Mouse (Mus musculus): ENCODE measurements around the gene Por. TPM values are rescaled to one million over a fixed set of nuclear protein-coding genes. Genes with fewer than 3 reads are reported as not detected.

The Por gene
- polyA plus RNA-seq, 1 experiment from 2014 or later: 63.5 TPM

GRCm38 (mm10) chr5:135646038-135646437 is 23.8 kb upstream of the Por start:
- no peak overlapping the region for H3K27ac ChIP-seq (replicated peaks; ENCODE audit: low read depth, low read length)
- no peak overlapping the region for H3K9ac ChIP-seq (replicated peaks; ENCODE audit: low read length)
- ATAC-seq (replicated peaks; ENCODE audit: insufficient number of reproducible peaks, low FRiP score, low TSS enrichment, low read depth) (no peak), DNase-seq (ENCODE audit: low spot score) (no peak)
- H3K36me3 ChIP-seq (replicated peaks; ENCODE audit: control insufficient read depth, insufficient read depth, low read depth, low read length): no peaks in the 10 kb centered on the region; the same call in 1 of the 2 replicates
- H3K27me3 ChIP-seq (ENCODE audit: control insufficient read depth, insufficient read depth, low read length): no peaks in the 10 kb centered on the region
- WGBS: 88% methylated on average over 6 of the region's 6 CpGs
- H3K4me1 ChIP-seq (ENCODE audit: control insufficient read depth, insufficient read depth, low read length): no peaks in the 10 kb centered on the region
- no peaks in the 10 kb centered on the region for H3K9me3 ChIP-seq (replicated peaks; ENCODE audit: control insufficient read depth, low read length)
- H3K4me3 ChIP-seq (ENCODE audit: low read depth, low read length): no peak overlapping the region
- no peak overlapping the region for H3K4me2 ChIP-seq (ENCODE audit: low read depth, low read length)

- 80% methylated on average over 9 of the region's 9 CpGs for WGBS
- ATAC-seq (replicated peaks; ENCODE audit: insufficient number of reproducible peaks, low FRiP score, low TSS enrichment, low read depth) (no peak), DNase-seq (ENCODE audit: low spot score) (no peak)
Observed at GRCm38 (mm10) chr5:135648461-135649308, 21.1 kb upstream of the Por start.

GRCm38 (mm10) chr5:135649309-135649633 is 20.6 kb upstream of the Por start:
- WGBS: 83% methylated on average over 1 of the region's 1 CpGs

More at GRCm38 (mm10) chr5:135648461-135649308, 21.1 kb upstream of the Por start:
- no peak overlapping the region for H3K4me3 ChIP-seq (ENCODE audit: low read depth, low read length)
- H3K4me2 ChIP-seq (ENCODE audit: low read depth, low read length): no peak overlapping the region
- no peaks in the 10 kb centered on the region for H3K9me3 ChIP-seq (replicated peaks; ENCODE audit: control insufficient read depth, low read length)
- no peaks in the 10 kb centered on the region for H3K4me1 ChIP-seq (ENCODE audit: control insufficient read depth, insufficient read depth, low read length)
- no peaks in the 10 kb centered on the region; the same call in 1 of the 2 replicates for H3K36me3 ChIP-seq (replicated peaks; ENCODE audit: control insufficient read depth, insufficient read depth, low read depth, low read length)
- H3K9ac ChIP-seq (replicated peaks; ENCODE audit: low read length): no peak overlapping the region
- H3K27me3 ChIP-seq (ENCODE audit: control insufficient read depth, insufficient read depth, low read length): no peaks in the 10 kb centered on the region
- H3K27ac ChIP-seq (replicated peaks; ENCODE audit: low read depth, low read length): no peak overlapping the region

GRCm38 (mm10) chr5:135651536-135651935 is 18.3 kb upstream of the Por start:
- Histone ChIP-seq H3K36me3 (replicated peaks; ENCODE audit: control insufficient read depth, insufficient read depth, low read depth, low read length) (no peaks in the 10 kb centered on the region), H3K27ac (replicated peaks; ENCODE audit: low read depth, low read length) (no peak overlapping the region), H3K27me3 (ENCODE audit: control insufficient read depth, insufficient read depth, low read length) (no peaks in the 10 kb centered on the region), H3K9me3 (replicated peaks; ENCODE audit: control insufficient read depth, low read length) (no peaks in the 10 kb centered on the region), H3K4me3 (ENCODE audit: low read depth, low read length) (no peak overlapping the region), H3K9ac (replicated peaks; ENCODE audit: low read length) (no peak overlapping the region), H3K4me2 (ENCODE audit: low read depth, low read length) (no peak overlapping the region), H3K4me1 (ENCODE audit: control insufficient read depth, insufficient read depth, low read length) (no peaks in the 10 kb centered on the region)
- ATAC-seq (replicated peaks; ENCODE audit: insufficient number of reproducible peaks, low FRiP score, low TSS enrichment, low read depth) (no peak), DNase-seq (ENCODE audit: low spot score) (no peak)
- WGBS: 78% methylated on average over 3 of the region's 3 CpGs

More at GRCm38 (mm10) chr5:135649309-135649633, 20.6 kb upstream of the Por start:
- no peak overlapping the region for H3K27ac ChIP-seq (replicated peaks; ENCODE audit: low read depth, low read length)
- no peak overlapping the region for H3K9ac ChIP-seq (replicated peaks; ENCODE audit: low read length)
- H3K4me3 ChIP-seq (ENCODE audit: low read depth, low read length): no peak overlapping the region
- no peaks in the 10 kb centered on the region for H3K27me3 ChIP-seq (ENCODE audit: control insufficient read depth, insufficient read depth, low read length)
- H3K4me1 ChIP-seq (ENCODE audit: control insufficient read depth, insufficient read depth, low read length): no peaks in the 10 kb centered on the region
- H3K36me3 ChIP-seq (replicated peaks; ENCODE audit: control insufficient read depth, insufficient read depth, low read depth, low read length): no peaks in the 10 kb centered on the region
- ATAC-seq (replicated peaks; ENCODE audit: insufficient number of reproducible peaks, low FRiP score, low TSS enrichment, low read depth): no peak
- H3K9me3 ChIP-seq (replicated peaks; ENCODE audit: control insufficient read depth, low read length): no peaks in the 10 kb centered on the region
- DNase-seq (ENCODE audit: low spot score): no peak
- H3K4me2 ChIP-seq (ENCODE audit: low read depth, low read length): no peak overlapping the region

GRCm38 (mm10) chr5:135653209-135653608 is 16.6 kb upstream of the Por start:
- H3K4me3 ChIP-seq (ENCODE audit: low read depth, low read length): no peak overlapping the region
- WGBS: 72% methylated on average over 2 of the region's 2 CpGs
- no peak overlapping the region for H3K9ac ChIP-seq (replicated peaks; ENCODE audit: low read length)
- H3K27ac ChIP-seq (replicated peaks; ENCODE audit: low read depth, low read length): no peak overlapping the region
- ATAC-seq (replicated peaks; ENCODE audit: insufficient number of reproducible peaks, low FRiP score, low TSS enrichment, low read depth) (no peak), DNase-seq (ENCODE audit: low spot score) (no peak)
- H3K9me3 ChIP-seq (replicated peaks; ENCODE audit: control insufficient read depth, low read length): no peaks in the 10 kb centered on the region
- no peaks in the 10 kb centered on the region for H3K36me3 ChIP-seq (replicated peaks; ENCODE audit: control insufficient read depth, insufficient read depth, low read depth, low read length)
- no peak overlapping the region for H3K4me2 ChIP-seq (ENCODE audit: low read depth, low read length)
- H3K27me3 ChIP-seq (ENCODE audit: control insufficient read depth, insufficient read depth, low read length): no peaks in the 10 kb centered on the region
- no peaks in the 10 kb centered on the region for H3K4me1 ChIP-seq (ENCODE audit: control insufficient read depth, insufficient read depth, low read length)

- 86% methylated on average over 5 of the region's 5 CpGs for WGBS
- no peaks in the 10 kb centered on the region for H3K9me3 ChIP-seq (replicated peaks; ENCODE audit: control insufficient read depth, low read length)
- H3K9ac ChIP-seq (replicated peaks; ENCODE audit: low read length): no peak overlapping the region
- no peak for DNase-seq (ENCODE audit: low spot score)
- H3K27ac ChIP-seq (replicated peaks; ENCODE audit: low read depth, low read length): no peak overlapping the region
- H3K4me1 ChIP-seq (ENCODE audit: control insufficient read depth, insufficient read depth, low read length): no peaks in the 10 kb centered on the region
- no peaks in the 10 kb centered on the region for H3K27me3 ChIP-seq (ENCODE audit: control insufficient read depth, insufficient read depth, low read length)
- no peak overlapping the region for H3K4me2 ChIP-seq (ENCODE audit: low read depth, low read length)
- no peak for ATAC-seq (replicated peaks; ENCODE audit: insufficient number of reproducible peaks, low FRiP score, low TSS enrichment, low read depth)
- H3K36me3 ChIP-seq (replicated peaks; ENCODE audit: control insufficient read depth, insufficient read depth, low read depth, low read length): no peaks in the 10 kb centered on the region
- no peak overlapping the region for H3K4me3 ChIP-seq (ENCODE audit: low read depth, low read length)
Observed at GRCm38 (mm10) chr5:135656046-135656445, 13.8 kb upstream of the Por start.

GRCm38 (mm10) chr5:135657128-135657527 is 12.7 kb upstream of the Por start:
- Histone ChIP-seq H3K9ac (replicated peaks; ENCODE audit: low read length) (no peak overlapping the region), H3K4me1 (ENCODE audit: control insufficient read depth, insufficient read depth, low read length) (no peaks in the 10 kb centered on the region), H3K9me3 (replicated peaks; ENCODE audit: control insufficient read depth, low read length) (no peaks in the 10 kb centered on the region), H3K4me3 (ENCODE audit: low read depth, low read length) (no peak overlapping the region), H3K27ac (replicated peaks; ENCODE audit: low read depth, low read length) (no peak overlapping the region), H3K27me3 (ENCODE audit: control insufficient read depth, insufficient read depth, low read length) (no peaks in the 10 kb centered on the region), H3K36me3 (replicated peaks; ENCODE audit: control insufficient read depth, insufficient read depth, low read depth, low read length) (no peaks in the 10 kb centered on the region), H3K4me2 (ENCODE audit: low read depth, low read length) (no peak overlapping the region)
- ATAC-seq (replicated peaks; ENCODE audit: insufficient number of reproducible peaks, low FRiP score, low TSS enrichment, low read depth) (no peak), DNase-seq (ENCODE audit: low spot score) (no peak)
- 86% methylated on average over 5 of the region's 5 CpGs for WGBS

GRCm38 (mm10) chr5:135657703-135658373 is 12.0 kb upstream of the Por start:
- Histone ChIP-seq H3K27ac (replicated peaks; ENCODE audit: low read depth, low read length) (no peak overlapping the region), H3K4me3 (ENCODE audit: low read depth, low read length) (no peak overlapping the region), H3K4me2 (ENCODE audit: low read depth, low read length) (no peak overlapping the region), H3K4me1 (ENCODE audit: control insufficient read depth, insufficient read depth, low read length) (no peaks in the 10 kb centered on the region), H3K36me3 (replicated peaks; ENCODE audit: control insufficient read depth, insufficient read depth, low read depth, low read length) (no peaks in the 10 kb centered on the region), H3K9ac (replicated peaks; ENCODE audit: low read length) (no peak overlapping the region), H3K27me3 (ENCODE audit: control insufficient read depth, insufficient read depth, low read length) (no peaks in the 10 kb centered on the region), H3K9me3 (replicated peaks; ENCODE audit: control insufficient read depth, low read length) (no peaks in the 10 kb centered on the region)
- ATAC-seq (replicated peaks; ENCODE audit: insufficient number of reproducible peaks, low FRiP score, low TSS enrichment, low read depth) (no peak), DNase-seq (ENCODE audit: low spot score) (no peak)
- 44% methylated on average over 17 of the region's 17 CpGs for WGBS

Data from embryonic facial prominence, embryonic 11.5 days (tissue).